Mouse (Mus musculus): ENCODE measurements around the gene Nr1h3. TPM values are rescaled to one million over a fixed set of nuclear protein-coding genes. Genes with fewer than 3 reads are reported as not detected.

Gene Nr1h3
- polyA plus RNA-seq, 1 experiment from 2014 or later, result 31.0 TPM

DNA sequence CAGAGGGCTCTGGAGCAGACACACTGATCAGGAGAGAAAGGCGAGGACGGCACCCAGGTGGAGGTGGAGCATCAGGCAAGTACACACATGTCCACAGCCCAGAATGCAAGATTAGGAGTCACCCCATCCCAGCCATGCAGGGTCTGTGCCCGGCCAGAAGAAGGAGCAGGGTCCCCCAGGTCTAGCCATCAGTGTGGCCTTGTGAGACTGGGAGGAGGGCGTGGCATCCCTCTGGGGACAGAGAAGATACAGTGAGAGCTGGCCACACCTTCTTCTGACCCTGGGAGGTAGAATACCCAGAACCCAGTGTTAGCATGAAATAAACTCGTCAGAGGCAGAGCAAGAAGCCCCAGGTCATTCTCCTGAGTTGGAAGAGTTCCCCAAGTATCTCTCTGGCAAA is 63.3 kb downstream of the Nr1h3 start:
- no peaks in the 10 kb centered on the region for H3K4me1 ChIP-seq (ENCODE audit: insufficient read depth)
- no peak for DNase-seq
- ATAC-seq, result no peak
- no peaks in the 10 kb centered on the region for H3K27me3 ChIP-seq (ENCODE audit: insufficient read depth, low read length)
- H3K9me3 ChIP-seq (ENCODE audit: low read length), result no peaks in the 10 kb centered on the region
- H3K4me2 ChIP-seq (ENCODE audit: low read depth, low read length), result no peak overlapping the region
- WGBS (ENCODE audit: insufficient replicate concordance), result 78% methylated on average over 5 of the region's 5 CpGs
- H3K36me3 ChIP-seq (replicated peaks; ENCODE audit: insufficient read depth, low read length), result peaks cover 15% of the 10 kb centered on the region; the same call in 1 of the 2 replicates
- no peak overlapping the region for H3K9ac ChIP-seq (replicated peaks)
- no peak overlapping the region for H3K4me3 ChIP-seq (ENCODE audit: low read depth, low read length)
- no peak for TF ChIP-seq EP300 (IDR thresholded peaks at IDR 0.05; ENCODE audit: low read depth)
- no peak for TF ChIP-seq CTCF (IDR thresholded peaks at IDR 0.05; ENCODE audit: low read depth)
- no peak overlapping the region for H3K27ac ChIP-seq (ENCODE audit: low read depth)

DNA sequence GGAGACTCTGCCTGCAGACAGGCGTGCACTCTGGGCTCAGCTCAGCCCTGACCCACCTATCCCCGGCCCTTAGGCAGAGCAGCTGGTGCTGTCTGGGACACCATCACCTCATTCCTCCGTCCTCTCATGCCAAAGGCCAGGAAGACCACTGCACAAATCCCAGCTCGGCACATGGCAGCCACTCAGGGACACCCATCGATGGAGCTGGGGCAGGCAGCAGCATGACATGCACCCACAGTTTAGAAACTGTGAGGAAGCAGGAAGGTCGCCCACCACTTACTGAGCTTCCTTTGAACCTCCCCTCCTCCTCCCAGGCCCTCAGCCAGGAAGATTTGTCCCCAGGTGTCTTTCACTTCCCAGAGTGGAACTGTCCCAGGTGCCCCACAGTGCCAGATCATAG is 65.2 kb downstream of the Nr1h3 start:
- Histone ChIP-seq H3K4me1 (ENCODE audit: insufficient read depth) (no peaks in the 10 kb centered on the region), H3K27ac (ENCODE audit: low read depth) (no peak overlapping the region), H3K9me3 (ENCODE audit: low read length) (no peaks in the 10 kb centered on the region), H3K4me3 (ENCODE audit: low read depth, low read length) (no peak overlapping the region), H3K9ac (replicated peaks) (no peak overlapping the region), H3K36me3 (replicated peaks; ENCODE audit: insufficient read depth, low read length) (peaks cover 9% of the 10 kb centered on the region; the same call in 1 of the 2 replicates), H3K27me3 (ENCODE audit: insufficient read depth, low read length) (no peaks in the 10 kb centered on the region), H3K4me2 (ENCODE audit: low read depth, low read length) (no peak overlapping the region)
- ATAC-seq (no peak), DNase-seq (no peak)
- TF ChIP-seq EP300 (IDR thresholded peaks at IDR 0.05; ENCODE audit: low read depth), result no peak
- TF ChIP-seq CTCF (IDR thresholded peaks at IDR 0.05; ENCODE audit: low read depth), result no peak
- WGBS (ENCODE audit: insufficient replicate concordance), result 78% methylated on average over 6 of the region's 6 CpGs

DNA sequence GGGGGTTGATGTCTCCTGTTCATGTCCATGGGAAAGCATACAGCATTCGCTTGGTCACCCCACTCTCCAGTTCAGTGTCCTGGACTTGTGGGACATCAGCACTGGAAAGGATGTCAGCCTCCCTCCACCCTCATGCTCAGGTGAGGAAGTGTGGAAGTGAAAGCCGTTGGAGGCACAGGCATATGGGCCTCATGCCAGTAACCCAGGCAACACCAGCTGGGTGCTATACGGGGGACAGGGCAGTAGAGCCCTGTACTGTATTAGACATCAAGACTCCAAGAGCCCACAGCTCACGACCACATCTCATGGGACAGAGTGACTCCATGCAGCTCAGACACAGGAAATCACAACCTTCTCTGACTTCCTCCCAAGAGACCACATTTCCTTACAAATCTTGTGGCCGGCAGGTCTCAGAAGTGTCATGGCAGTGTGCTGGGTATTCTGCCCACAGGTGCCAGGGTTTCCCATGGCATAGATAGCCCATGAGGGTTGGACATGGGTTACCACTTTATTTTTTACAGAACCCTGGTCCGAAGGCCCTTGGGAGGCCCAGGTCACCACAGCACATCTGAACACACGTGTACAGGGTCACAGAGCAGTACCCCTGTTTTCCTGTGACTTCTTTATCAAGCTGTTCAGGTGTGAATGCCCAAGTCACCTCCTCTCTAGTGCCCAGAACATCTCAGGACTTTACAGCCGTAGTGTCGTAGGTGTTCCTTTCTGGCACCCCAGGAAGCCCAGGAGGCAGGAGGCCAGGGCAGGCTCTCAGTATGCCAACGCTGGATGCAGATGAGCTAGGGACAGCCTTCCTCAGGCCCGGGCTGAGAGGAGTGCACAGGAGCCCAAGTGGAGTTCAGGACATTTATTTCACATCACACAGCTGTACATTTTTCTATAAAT is 65.9 kb downstream of the Nr1h3 start:
- H3K27me3 ChIP-seq (ENCODE audit: insufficient read depth, low read length), result no peaks in the 10 kb centered on the region

More for the DNA sequence above, 65.9 kb downstream of the Nr1h3 start:
- Histone ChIP-seq H3K4me1 (ENCODE audit: insufficient read depth) (no peaks in the 10 kb centered on the region), H3K9ac (replicated peaks) (no peak overlapping the region), H3K4me3 (ENCODE audit: low read depth, low read length) (no peak overlapping the region), H3K9me3 (ENCODE audit: low read length) (no peaks in the 10 kb centered on the region), H3K27ac (ENCODE audit: low read depth) (no peak overlapping the region), H3K4me2 (ENCODE audit: low read depth, low read length) (no peak overlapping the region), H3K36me3 (replicated peaks; ENCODE audit: insufficient read depth, low read length) (peaks cover 6% of the 10 kb centered on the region; the same call in 1 of the 2 replicates)
- DNase-seq (no peak), ATAC-seq (no peak)
- WGBS (ENCODE audit: insufficient replicate concordance), result 58% methylated on average over 11 of the region's 11 CpGs
- TF ChIP-seq CTCF (IDR thresholded peaks at IDR 0.05; ENCODE audit: low read depth) (no peak), EP300 (IDR thresholded peaks at IDR 0.05; ENCODE audit: low read depth) (no peak)

Other genes with a start within 250 kb of the Nr1h3 start
- 1.6 and 1.8 TPM in 2 replicates for gene Rapsn, start 167.2 kb downstream of the Nr1h3 start, polyA plus RNA-seq (2015; fragmentation: Nextera tagmentation; extraction: Ambion mirVana)
- gene Psmc3, start 148.8 kb downstream of the Nr1h3 start, polyA plus RNA-seq (2015; fragmentation: Nextera tagmentation; extraction: Ambion mirVana), result 109 and 112 TPM in 2 replicates
- 7.2 TPM in 2 replicates for gene Slc39a13, start 132.4 kb downstream of the Nr1h3 start, polyA plus RNA-seq (2015; fragmentation: Nextera tagmentation; extraction: Ambion mirVana)
- 31.7 and 35.5 TPM in 2 replicates for gene Spi1, start 120.4 kb downstream of the Nr1h3 start, polyA plus RNA-seq (2015; fragmentation: Nextera tagmentation; extraction: Ambion mirVana)
- 0.04 TPM in 2 replicates for gene Mybpc3, start 84.7 kb downstream of the Nr1h3 start, polyA plus RNA-seq (2015; fragmentation: Nextera tagmentation; extraction: Ambion mirVana)
- gene Madd, start 19.0 kb downstream of the Nr1h3 start, polyA plus RNA-seq (2015; fragmentation: Nextera tagmentation; extraction: Ambion mirVana), result 2.9 and 3.6 TPM in 2 replicates
- 13.0 and 14.1 TPM in 2 replicates for gene Acp2, start 51 bp upstream of the Nr1h3 start, polyA plus RNA-seq (2015; fragmentation: Nextera tagmentation; extraction: Ambion mirVana)
- gene Ddb2, start 34.1 kb upstream of the Nr1h3 start, polyA plus RNA-seq (2015; fragmentation: Nextera tagmentation; extraction: Ambion mirVana), result 4.0 and 4.2 TPM in 2 replicates
- gene Pacsin3, start 53.1 kb upstream of the Nr1h3 start, polyA plus RNA-seq (2015; fragmentation: Nextera tagmentation; extraction: Ambion mirVana), result 27.8 and 28.5 TPM in 2 replicates
- 64.2 and 65.1 TPM in 2 replicates for gene Arfgap2, start 62.1 kb upstream of the Nr1h3 start, polyA plus RNA-seq (2015; fragmentation: Nextera tagmentation; extraction: Ambion mirVana)
- gene 1110051M20Rik, start 241.9 kb upstream of the Nr1h3 start, polyA plus RNA-seq (2015; fragmentation: Nextera tagmentation; extraction: Ambion mirVana), result 4.1 and 5.5 TPM in 2 replicates